Mouse (Mus musculus): ENCODE results near the gene Gm47959. TPM values are rescaled to one million over a fixed set of nuclear protein-coding genes. Genes with fewer than 3 reads are reported as not detected.

Gm47959 gene
- total and polyA plus RNA-seq, 2 experiments from 2014 or later: not detected

GRCm38 (mm10) chr1:82991062-82991461, 9.3 kb upstream of the Gm47959 start:
- Histone ChIP-seq H3K4me1 (ENCODE audit: control insufficient read depth, insufficient read depth) (no peaks in the 10 kb centered on the region), H3K9me3 (replicated peaks; ENCODE audit: control insufficient read depth, low read length) (no peaks in the 10 kb centered on the region), H3K4me3 (ENCODE audit: low read depth, low read length) (no peak overlapping the region), H3K9ac (replicated peaks; ENCODE audit: low read depth, low read length) (no peak overlapping the region), H3K27ac (ENCODE audit: low read depth) (no peak overlapping the region), H3K27me3 (ENCODE audit: control insufficient read depth, insufficient read depth, low read length) (no peaks in the 10 kb centered on the region), H3K36me3 (replicated peaks; ENCODE audit: control insufficient read depth, insufficient read depth, low read length) (no peaks in the 10 kb centered on the region), H3K4me2 (ENCODE audit: low read depth, low read length) (no peak overlapping the region)
- 46% methylated on average over 4 of the region's 4 CpGs for WGBS
- ATAC-seq (ENCODE audit: insufficient read depth, low read depth) (no peak), DNase-seq (ENCODE audit: low spot score) (no peak)
- no peak for TF ChIP-seq CTCF (IDR thresholded peaks at IDR 0.05; ENCODE audit: low read depth)
- TF ChIP-seq EP300 (IDR thresholded peaks at IDR 0.05; ENCODE audit: low read depth): no peak

GRCm38 (mm10) chr1:82991596-82991995, 8.8 kb upstream of the Gm47959 start:
- TF ChIP-seq EP300 (IDR thresholded peaks at IDR 0.05; ENCODE audit: low read depth): no peak
- no peak for TF ChIP-seq CTCF (IDR thresholded peaks at IDR 0.05; ENCODE audit: low read depth)
- no peak overlapping the region for H3K9ac ChIP-seq (replicated peaks; ENCODE audit: low read depth, low read length)

GRCm38 (mm10) chr1:82992093-82992492, 8.3 kb upstream of the Gm47959 start:
- no peak overlapping the region for H3K27ac ChIP-seq (ENCODE audit: low read depth)

More at GRCm38 (mm10) chr1:82991596-82991995, 8.8 kb upstream of the Gm47959 start:
- 85% methylated on average over 3 of the region's 3 CpGs for WGBS
- no peaks in the 10 kb centered on the region for H3K36me3 ChIP-seq (replicated peaks; ENCODE audit: control insufficient read depth, insufficient read depth, low read length)
- H3K9me3 ChIP-seq (replicated peaks; ENCODE audit: control insufficient read depth, low read length): no peaks in the 10 kb centered on the region
- H3K27me3 ChIP-seq (ENCODE audit: control insufficient read depth, insufficient read depth, low read length): no peaks in the 10 kb centered on the region
- H3K4me1 ChIP-seq (ENCODE audit: control insufficient read depth, insufficient read depth): no peaks in the 10 kb centered on the region
- ATAC-seq (ENCODE audit: insufficient read depth, low read depth) (no peak), DNase-seq (ENCODE audit: low spot score) (no peak)
- no peak overlapping the region for H3K4me3 ChIP-seq (ENCODE audit: low read depth, low read length)
- no peak overlapping the region for H3K4me2 ChIP-seq (ENCODE audit: low read depth, low read length)
- H3K27ac ChIP-seq (ENCODE audit: low read depth): no peak overlapping the region

GRCm38 (mm10) chr1:82993947-82994346, 6.4 kb upstream of the Gm47959 start:
- Histone ChIP-seq H3K36me3 (replicated peaks; ENCODE audit: control insufficient read depth, insufficient read depth, low read length) (no peaks in the 10 kb centered on the region), H3K27me3 (ENCODE audit: control insufficient read depth, insufficient read depth, low read length) (no peaks in the 10 kb centered on the region), H3K9me3 (replicated peaks; ENCODE audit: control insufficient read depth, low read length) (no peaks in the 10 kb centered on the region), H3K27ac (ENCODE audit: low read depth) (no peak overlapping the region), H3K9ac (replicated peaks; ENCODE audit: low read depth, low read length) (no peak overlapping the region), H3K4me2 (ENCODE audit: low read depth, low read length) (no peak overlapping the region), H3K4me1 (ENCODE audit: control insufficient read depth, insufficient read depth) (no peaks in the 10 kb centered on the region), H3K4me3 (ENCODE audit: low read depth, low read length) (no peak overlapping the region)
- DNase-seq (ENCODE audit: low spot score) (no peak), ATAC-seq (ENCODE audit: insufficient read depth, low read depth) (no peak)
- WGBS: 89% methylated on average over 3 of the region's 3 CpGs
- no peak for TF ChIP-seq EP300 (IDR thresholded peaks at IDR 0.05; ENCODE audit: low read depth)

More at GRCm38 (mm10) chr1:82992093-82992492, 8.3 kb upstream of the Gm47959 start:
- H3K4me2 ChIP-seq (ENCODE audit: low read depth, low read length): no peak overlapping the region
- H3K4me1 ChIP-seq (ENCODE audit: control insufficient read depth, insufficient read depth): no peaks in the 10 kb centered on the region
- H3K36me3 ChIP-seq (replicated peaks; ENCODE audit: control insufficient read depth, insufficient read depth, low read length): no peaks in the 10 kb centered on the region
- no peak for DNase-seq (ENCODE audit: low spot score)
- H3K4me3 ChIP-seq (ENCODE audit: low read depth, low read length): no peak overlapping the region
- WGBS: 86% methylated on average over 6 of the region's 6 CpGs
- no peak for ATAC-seq (ENCODE audit: insufficient read depth, low read depth)
- H3K9me3 ChIP-seq (replicated peaks; ENCODE audit: control insufficient read depth, low read length): no peaks in the 10 kb centered on the region
- H3K27me3 ChIP-seq (ENCODE audit: control insufficient read depth, insufficient read depth, low read length): no peaks in the 10 kb centered on the region
- no peak for TF ChIP-seq CTCF (IDR thresholded peaks at IDR 0.05; ENCODE audit: low read depth)
- no peak for TF ChIP-seq EP300 (IDR thresholded peaks at IDR 0.05; ENCODE audit: low read depth)
- no peak overlapping the region for H3K9ac ChIP-seq (replicated peaks; ENCODE audit: low read depth, low read length)

- no peak for DNase-seq (ENCODE audit: low spot score)
- Histone ChIP-seq H3K4me3 (ENCODE audit: low read depth, low read length) (no peak overlapping the region), H3K36me3 (replicated peaks; ENCODE audit: control insufficient read depth, insufficient read depth, low read length) (no peaks in the 10 kb centered on the region), H3K27ac (ENCODE audit: low read depth) (no peak overlapping the region), H3K9ac (replicated peaks; ENCODE audit: low read depth, low read length) (no peak overlapping the region), H3K27me3 (ENCODE audit: control insufficient read depth, insufficient read depth, low read length) (no peaks in the 10 kb centered on the region), H3K4me2 (ENCODE audit: low read depth, low read length) (no peak overlapping the region), H3K9me3 (replicated peaks; ENCODE audit: control insufficient read depth, low read length) (no peaks in the 10 kb centered on the region), H3K4me1 (ENCODE audit: control insufficient read depth, insufficient read depth) (peaks cover 4% of the 10 kb centered on the region; the same call in 1 of the 2 replicates)
- 39% methylated on average over 8 of the region's 8 CpGs for WGBS
- peak; percentile 82 for ATAC-seq (ENCODE audit: insufficient read depth, low read depth)
- TF ChIP-seq EP300 (IDR thresholded peaks at IDR 0.05; ENCODE audit: low read depth): no peak
- no peak for TF ChIP-seq CTCF (IDR thresholded peaks at IDR 0.05; ENCODE audit: low read depth)
Observed at GRCm38 (mm10) chr1:83006218-83007179, 6.2 kb downstream of the Gm47959 start.
